Mouse (Mus musculus): ENCODE results near the gene Zfp595. TPM values are rescaled to one million over a fixed set of nuclear protein-coding genes. Genes with fewer than 3 reads are reported as not detected.

Gene Zfp595
- polyA plus RNA-seq (2014; fragmentation: Illumina TruSeq; extraction: RNeasy Lipid Tissue Mini Kit (QIAGEN cat#74804); ENCODE audit: low replicate concordance) = 33.3 TPM

DNA sequence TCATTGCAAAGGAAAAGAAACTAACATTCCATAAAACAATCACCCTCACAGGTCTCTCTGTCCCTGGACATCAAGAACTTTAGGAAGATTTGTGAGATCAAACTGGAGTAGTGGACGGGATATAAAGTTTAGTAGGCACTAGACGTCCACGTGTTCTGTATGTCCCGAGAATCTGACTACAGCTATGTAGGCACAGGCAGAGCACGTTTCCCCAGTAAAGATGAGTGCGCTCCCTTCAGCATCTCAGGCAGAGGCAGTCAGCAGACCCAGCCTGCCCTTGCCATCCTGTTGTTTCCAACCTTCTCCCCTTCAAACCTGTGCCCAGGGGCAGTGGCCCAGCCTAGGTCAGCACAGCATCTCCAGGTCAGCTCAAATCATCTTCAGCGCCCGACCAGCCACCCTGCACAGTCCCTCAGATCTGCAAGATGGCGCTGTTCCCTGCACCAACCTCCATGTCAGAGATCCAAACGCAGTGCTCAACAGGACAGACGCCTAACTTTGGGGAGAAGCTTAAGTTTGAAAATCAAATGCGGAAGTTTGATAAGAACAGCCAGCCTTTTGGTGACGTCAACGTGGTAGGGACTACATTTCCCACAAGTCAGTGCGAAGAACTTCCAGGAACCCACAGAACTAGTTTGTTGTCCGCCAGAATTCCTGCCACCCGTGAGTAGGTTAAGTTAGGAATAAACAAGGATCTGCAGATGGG lies at the start of gene Zfp595:
TSS of gene Zfp595 (minus strand) at position 552 of the 706 bp plus-strand sequence.

DNA sequence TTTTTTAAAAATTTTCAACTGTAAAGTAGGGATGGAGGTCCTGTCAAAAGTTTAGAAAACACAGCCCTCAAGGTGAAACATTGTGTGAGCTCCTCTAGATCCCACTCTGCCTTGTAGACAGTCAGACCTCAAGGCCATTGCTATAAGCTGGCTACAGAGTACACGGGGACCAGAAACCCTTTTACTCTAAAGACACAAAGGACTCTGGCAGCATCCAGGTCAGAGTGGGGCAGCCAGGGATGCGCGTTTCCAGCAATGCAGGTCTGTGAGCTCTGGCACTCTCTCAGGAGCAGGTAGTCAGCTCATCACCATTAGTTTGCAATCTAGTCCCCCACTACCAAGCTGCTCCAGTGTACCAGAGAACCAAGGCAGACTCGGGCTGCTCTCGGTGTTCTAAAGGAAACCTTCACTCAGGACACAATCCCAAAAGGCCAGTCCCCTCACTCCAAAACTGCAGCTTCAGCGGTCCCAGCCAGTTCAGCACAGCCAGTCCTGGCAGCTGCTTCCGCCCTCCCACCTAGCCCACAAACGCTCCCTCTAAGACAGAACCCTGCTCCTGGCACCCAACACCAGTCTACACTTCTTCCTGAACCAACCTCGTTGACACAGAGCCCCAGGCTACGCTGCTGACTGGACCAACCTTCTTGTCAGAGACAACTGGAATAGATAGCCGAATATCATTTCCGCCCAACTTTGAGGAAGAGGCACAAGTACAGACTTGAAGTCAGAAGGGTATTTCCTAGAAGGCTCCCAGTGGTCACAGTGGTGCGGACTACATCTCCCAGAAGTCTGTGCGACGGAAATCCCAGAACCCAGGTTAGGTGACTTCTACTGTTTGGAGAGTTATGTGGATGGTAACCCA lies 42.9 kb upstream of the Zfp595 start, which contains the start of the genes Gm28041 and Zfp456:
TSS of gene Gm28041 (minus strand) at position 684 of the 862 bp plus-strand sequence.
TSS of gene Zfp456 (minus strand) at position 761 of the 862 bp plus-strand sequence.

DNA sequence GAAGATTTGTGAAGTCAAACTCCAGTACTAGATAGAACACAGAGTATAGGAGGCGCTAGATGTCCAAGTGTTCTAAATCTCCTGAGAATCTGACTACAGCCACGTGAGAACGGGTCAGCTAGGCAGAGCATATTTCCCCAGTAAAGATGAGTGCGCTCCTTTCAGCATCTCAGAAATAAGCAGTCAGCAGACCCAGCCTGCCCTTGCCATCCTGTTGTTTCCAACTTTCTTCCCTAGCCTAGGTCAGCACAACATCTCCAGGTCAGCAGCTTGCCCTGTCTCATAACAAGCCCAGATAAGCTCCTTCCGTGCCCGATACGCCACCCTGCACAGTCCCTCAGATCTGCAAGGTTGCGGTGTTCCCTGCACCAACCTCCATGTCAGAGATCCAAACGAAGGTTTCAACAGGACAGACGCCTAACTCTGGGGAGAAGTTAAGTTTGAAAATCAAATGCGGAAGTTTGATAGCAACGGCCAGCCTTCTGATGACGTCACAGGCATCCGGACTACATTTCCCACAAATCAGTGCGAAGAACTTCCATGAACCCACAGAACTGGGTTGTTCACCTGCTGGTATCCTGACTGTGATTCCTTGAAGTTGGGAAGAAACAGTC lies 27.9 kb upstream of the Zfp595 start, which contains the start of the genes Gm28044 and Zfp953:
TSS of gene Gm28044 (minus strand) at position 406 of the 614 bp plus-strand sequence.
TSS of gene Zfp953 (minus strand) at position 475 of the 614 bp plus-strand sequence.

DNA sequence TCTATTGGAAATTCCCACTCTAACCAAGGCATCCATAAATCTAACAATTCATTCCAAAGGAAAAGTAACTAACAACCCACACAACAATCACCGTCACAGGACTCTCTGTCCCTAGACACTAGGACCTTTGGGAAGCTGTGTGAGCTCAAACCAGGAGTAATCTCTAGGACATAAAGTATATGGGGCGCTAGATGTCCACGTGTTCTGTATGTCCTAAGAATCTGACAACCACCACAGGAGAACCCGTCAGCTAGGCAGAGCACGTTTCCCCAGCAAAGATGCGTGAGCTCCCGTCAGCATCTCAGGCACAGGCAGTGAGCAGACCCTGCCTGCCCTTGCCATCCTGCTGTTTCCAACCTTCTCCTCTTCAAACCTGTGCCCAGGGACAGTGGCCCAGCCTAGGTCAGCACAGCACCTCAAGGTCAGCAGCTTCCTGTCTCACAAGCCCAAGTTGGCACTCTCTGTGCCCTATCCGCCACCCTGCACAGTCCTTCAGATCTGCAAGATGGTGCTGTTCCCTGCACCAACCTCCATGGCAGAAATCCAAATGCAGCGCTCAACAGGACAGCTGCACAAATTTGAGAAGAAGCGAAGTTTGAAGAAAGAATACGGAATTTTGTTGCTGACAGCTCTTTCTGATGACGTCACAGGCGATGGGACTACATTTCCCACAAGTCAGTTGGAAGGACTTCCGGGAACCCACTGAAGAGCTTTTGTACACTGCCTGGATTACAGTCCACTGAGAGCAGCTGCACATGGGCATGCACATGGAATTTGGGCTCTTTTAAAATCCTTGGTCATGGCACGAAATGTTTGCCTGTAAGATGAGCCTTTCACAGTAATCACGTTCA lies 26.3 kb downstream of the Zfp595 start, which contains the start of gene Zfp457:
TSS of gene Zfp457 (minus strand) at position 664 of the 851 bp plus-strand sequence.

DNA sequence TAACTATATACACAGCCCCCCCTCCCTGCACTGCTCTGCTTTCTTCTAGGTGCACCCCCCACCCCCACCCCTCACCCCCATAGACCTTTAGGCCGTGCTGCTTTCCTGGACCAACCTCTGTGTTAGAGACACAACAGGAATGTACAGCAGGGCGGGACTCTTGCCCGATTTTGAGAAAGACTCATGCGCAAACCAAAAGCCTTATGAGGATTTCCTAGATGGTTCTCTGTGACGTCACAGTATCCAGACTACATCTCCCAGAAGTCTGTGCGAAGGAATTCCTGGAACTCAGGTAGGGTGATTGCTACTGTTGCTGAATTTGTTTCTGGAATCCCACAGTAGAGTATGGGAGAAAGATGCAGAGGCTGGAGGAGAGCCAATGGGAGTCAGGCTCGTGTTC lies 54.1 kb downstream of the Zfp595 start, which contains the start of gene Zfp458:
TSS of gene Zfp458 (minus strand) at position 153 of the 400 bp plus-strand sequence.

Other genes with a start within 250 kb of the Zfp595 start
- gene Zfp708, start 234.6 kb downstream of the Zfp595 start, polyA plus RNA-seq (2014; fragmentation: Illumina TruSeq; extraction: RNeasy Lipid Tissue Mini Kit (QIAGEN cat#74804); ENCODE audit: low replicate concordance) = 17.1 TPM
- 6.0 TPM for gene Gm28557, start 224.0 kb downstream of the Zfp595 start, polyA plus RNA-seq (2014; fragmentation: Illumina TruSeq; extraction: RNeasy Lipid Tissue Mini Kit (QIAGEN cat#74804); ENCODE audit: low replicate concordance)
- gene Rslcan18, start 216.3 kb downstream of the Zfp595 start, polyA plus RNA-seq (2014; fragmentation: Illumina TruSeq; extraction: RNeasy Lipid Tissue Mini Kit (QIAGEN cat#74804); ENCODE audit: low replicate concordance) = 0.89 TPM
- 13.1 TPM for gene Zfp759, start 210.9 kb downstream of the Zfp595 start, polyA plus RNA-seq (2014; fragmentation: Illumina TruSeq; extraction: RNeasy Lipid Tissue Mini Kit (QIAGEN cat#74804); ENCODE audit: low replicate concordance)
- 19.0 TPM for gene Rsl1, start 159.4 kb downstream of the Zfp595 start, polyA plus RNA-seq (2014; fragmentation: Illumina TruSeq; extraction: RNeasy Lipid Tissue Mini Kit (QIAGEN cat#74804); ENCODE audit: low replicate concordance)
- 7.2 TPM for gene Zfp455, start 138.1 kb downstream of the Zfp595 start, polyA plus RNA-seq (2014; fragmentation: Illumina TruSeq; extraction: RNeasy Lipid Tissue Mini Kit (QIAGEN cat#74804); ENCODE audit: low replicate concordance)
- gene Zfp458, start 54.1 kb downstream of the Zfp595 start, polyA plus RNA-seq (2014; fragmentation: Illumina TruSeq; extraction: RNeasy Lipid Tissue Mini Kit (QIAGEN cat#74804); ENCODE audit: low replicate concordance) = 8.6 TPM
- 1.9 TPM for gene Zfp457, start 26.1 kb downstream of the Zfp595 start, polyA plus RNA-seq (2014; fragmentation: Illumina TruSeq; extraction: RNeasy Lipid Tissue Mini Kit (QIAGEN cat#74804); ENCODE audit: low replicate concordance)
- not detected for gene Gm28044, start 28.0 kb upstream of the Zfp595 start, polyA plus RNA-seq (2014; fragmentation: Illumina TruSeq; extraction: RNeasy Lipid Tissue Mini Kit (QIAGEN cat#74804); ENCODE audit: low replicate concordance)
- gene Zfp953, start 28.0 kb upstream of the Zfp595 start, polyA plus RNA-seq (2014; fragmentation: Illumina TruSeq; extraction: RNeasy Lipid Tissue Mini Kit (QIAGEN cat#74804); ENCODE audit: low replicate concordance) = 19.8 TPM
- gene Gm28041, start 43.2 kb upstream of the Zfp595 start, polyA plus RNA-seq (2014; fragmentation: Illumina TruSeq; extraction: RNeasy Lipid Tissue Mini Kit (QIAGEN cat#74804); ENCODE audit: low replicate concordance) = 1.0 TPM
- gene Zfp456, start 43.2 kb upstream of the Zfp595 start, polyA plus RNA-seq (2014; fragmentation: Illumina TruSeq; extraction: RNeasy Lipid Tissue Mini Kit (QIAGEN cat#74804); ENCODE audit: low replicate concordance) = 12.1 TPM
- gene Zfp429, start 67.2 kb upstream of the Zfp595 start, polyA plus RNA-seq (2014; fragmentation: Illumina TruSeq; extraction: RNeasy Lipid Tissue Mini Kit (QIAGEN cat#74804); ENCODE audit: low replicate concordance) = 37.8 TPM
- 6.3 TPM for gene Zfp459, start 88.8 kb upstream of the Zfp595 start, polyA plus RNA-seq (2014; fragmentation: Illumina TruSeq; extraction: RNeasy Lipid Tissue Mini Kit (QIAGEN cat#74804); ENCODE audit: low replicate concordance)
- gene Zfp874a, start 119.1 kb upstream of the Zfp595 start, polyA plus RNA-seq (2014; fragmentation: Illumina TruSeq; extraction: RNeasy Lipid Tissue Mini Kit (QIAGEN cat#74804); ENCODE audit: low replicate concordance) = 37.0 TPM
- gene Zfp874b, start 151.7 kb upstream of the Zfp595 start, polyA plus RNA-seq (2014; fragmentation: Illumina TruSeq; extraction: RNeasy Lipid Tissue Mini Kit (QIAGEN cat#74804); ENCODE audit: low replicate concordance) = 24.8 TPM
- 25.0 TPM for gene Zfp58, start 168.0 kb upstream of the Zfp595 start, polyA plus RNA-seq (2014; fragmentation: Illumina TruSeq; extraction: RNeasy Lipid Tissue Mini Kit (QIAGEN cat#74804); ENCODE audit: low replicate concordance)
- gene Gm26965, start 193.6 kb upstream of the Zfp595 start, polyA plus RNA-seq (2014; fragmentation: Illumina TruSeq; extraction: RNeasy Lipid Tissue Mini Kit (QIAGEN cat#74804); ENCODE audit: low replicate concordance) = not detected
- gene Zfp87, start 193.6 kb upstream of the Zfp595 start, polyA plus RNA-seq (2014; fragmentation: Illumina TruSeq; extraction: RNeasy Lipid Tissue Mini Kit (QIAGEN cat#74804); ENCODE audit: low replicate concordance) = 20.5 TPM
- 26.7 TPM for gene Zfp748, start 221.3 kb upstream of the Zfp595 start, polyA plus RNA-seq (2014; fragmentation: Illumina TruSeq; extraction: RNeasy Lipid Tissue Mini Kit (QIAGEN cat#74804); ENCODE audit: low replicate concordance)

All from small intestine, adult 10 weeks (tissue).